Mouse (Mus musculus): Measurements from ENCODE around the gene Olfr211. TPM values are rescaled to one million over a fixed set of nuclear protein-coding genes. Genes with fewer than 3 reads are reported as not detected.

Olfr211 gene
- total RNA-seq, 2 experiments from 2014 or later, result not detected

Other genes starting within 250 kb of the Olfr211 start
- gene Zfand4, start 224.9 kb upstream of the Olfr211 start, total RNA-seq (2021), result 1 to 10 TPM; 6.4 to 8.2 TPM
- 10 to 100 TPM; 52.8 to 54.3 TPM for gene March8, start 151.1 kb upstream of the Olfr211 start, total RNA-seq (2021)
- 1 to 10 TPM; 1.3 to 3.0 TPM for gene Alox5, start 27.9 kb upstream of the Olfr211 start, total RNA-seq (2021)
- not detected for gene Olfr212, start 17.4 kb downstream of the Olfr211 start, total RNA-seq (2021)
- gene Olfr213, start 49.4 kb downstream of the Olfr211 start, total RNA-seq (2021), result not detected
- 1 to 10 TPM; 2.3 to 3.3 TPM for gene Gm5580, start 62.0 kb downstream of the Olfr211 start, total RNA-seq (2021)
- gene Olfr214, start 65.1 kb downstream of the Olfr211 start, total RNA-seq (2021), result not detected
- not detected for gene Olfr215, start 95.1 kb downstream of the Olfr211 start, total RNA-seq (2021)
- 10 to 100 TPM; 25.2 to 29.6 TPM for gene Zfp422, start 139.9 kb downstream of the Olfr211 start, total RNA-seq (2021)
- gene Depp1, start 161.5 kb downstream of the Olfr211 start, total RNA-seq (2021), result 10 to 100 TPM in 1 of 2 experiments, 1 to 10 TPM in 1; 2.5 to 12.4 TPM
- 1 to 10 TPM; 4.3 to 5.0 TPM for gene Rassf4, start 184.9 kb downstream of the Olfr211 start, total RNA-seq (2021)
- gene Tmem72, start 227.8 kb downstream of the Olfr211 start, total RNA-seq (2021), result 1 to 10 TPM; 1.0 to 1.2 TPM

Measured in left cerebral cortex, postnatal 14 days (tissue).